Mouse (Mus musculus): ENCODE measurements at regions not wholly inside any gene's neighbourhood (a gene's known extent, or its start where the extent isn't known, plus 50 kb on each side); places are given as distances from the start of the nearest gene placed in this dataset.
"Not testable (repeated sequence)": the region's sequence is repeated elsewhere in the genome, so short reads cannot be mapped to it uniquely, and the experiment has no call there.

DNA sequence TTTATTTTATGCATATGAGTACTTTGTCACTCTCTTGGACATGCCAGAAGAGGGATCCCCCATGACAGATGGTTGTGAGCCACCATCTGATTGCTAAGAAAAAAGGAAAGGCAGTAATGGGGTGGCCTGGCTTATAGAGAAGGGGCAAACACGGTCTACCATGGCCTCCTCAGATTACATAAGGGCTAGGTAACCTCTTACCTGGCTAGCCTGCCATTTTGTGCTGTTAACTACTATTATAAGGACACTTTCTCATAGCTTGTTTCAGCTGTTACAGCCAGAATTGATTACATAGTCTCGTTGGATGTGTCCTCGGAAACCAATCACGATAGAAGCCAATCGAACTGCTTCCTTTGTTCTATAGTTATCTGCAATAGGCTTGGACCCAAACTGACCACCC is 60.9 kb upstream of the Gm14496 start:
- ATAC-seq (replicated peaks; ENCODE audit: low FRiP score, poor library complexity, severe bottlenecking): 0 out of 2 replicates have a peak, but pooled peaks have one; percentile 33

DNA sequence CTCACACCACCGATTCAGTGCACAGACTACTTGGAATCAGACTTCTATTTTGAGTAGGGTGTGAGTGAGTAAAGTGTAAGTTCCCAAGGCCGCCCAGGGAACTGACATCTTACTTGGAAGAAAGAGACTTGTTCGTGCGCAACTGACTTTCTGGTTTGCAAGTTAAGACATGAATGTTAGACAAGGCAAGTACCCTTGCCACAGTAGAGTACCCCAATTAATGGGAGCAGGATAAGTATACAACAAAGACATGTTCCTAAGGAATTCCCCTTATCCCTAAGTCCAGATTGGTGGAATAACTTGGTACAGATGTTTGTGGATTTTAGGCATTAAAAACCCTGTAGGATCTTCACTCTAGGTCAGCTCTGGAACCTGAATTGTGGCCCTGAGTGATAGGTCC is 60.4 kb upstream of the Gm14496 start:
- not testable (repeated sequence) for ATAC-seq (replicated peaks; ENCODE audit: low FRiP score, poor library complexity, severe bottlenecking)

DNA sequence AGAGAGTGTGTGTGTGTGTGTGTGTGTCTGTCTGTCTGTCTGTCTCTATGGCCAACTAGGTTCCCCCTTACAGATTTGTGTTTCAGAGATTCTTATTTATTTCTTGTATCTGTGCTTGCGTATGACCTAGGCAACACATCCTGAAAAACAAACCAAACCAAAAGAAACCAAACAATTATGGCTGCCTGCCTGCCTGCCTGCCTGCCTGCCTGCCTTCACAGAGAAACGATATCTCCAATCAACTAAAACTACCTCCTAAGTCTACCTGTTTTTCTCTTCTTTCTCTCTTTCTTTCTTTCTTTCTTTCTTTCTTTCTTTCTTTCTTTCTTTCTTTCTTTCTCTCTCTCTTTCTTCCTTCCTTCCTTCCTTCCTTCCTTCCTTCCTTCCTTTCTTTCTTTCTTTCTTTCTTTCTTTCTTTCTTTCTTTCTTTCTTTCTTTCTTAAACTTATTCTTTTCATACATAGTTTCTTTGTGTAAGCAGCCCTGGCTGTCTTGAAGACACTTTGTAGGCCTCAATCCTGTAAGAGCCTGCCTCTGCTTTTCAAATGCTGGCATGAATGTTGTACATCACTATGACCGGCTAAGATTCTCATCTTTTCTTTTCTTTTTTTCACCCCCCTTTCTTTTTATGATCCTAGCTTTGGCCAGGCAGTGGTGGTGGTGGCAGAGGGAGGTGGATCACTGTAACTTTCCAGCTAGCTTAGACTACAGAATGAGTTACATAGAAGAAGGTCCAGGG is 59.7 kb upstream of the Gm14496 start:
- peak; percentile 77 for ATAC-seq (replicated peaks; ENCODE audit: low FRiP score, poor library complexity, severe bottlenecking)

DNA sequence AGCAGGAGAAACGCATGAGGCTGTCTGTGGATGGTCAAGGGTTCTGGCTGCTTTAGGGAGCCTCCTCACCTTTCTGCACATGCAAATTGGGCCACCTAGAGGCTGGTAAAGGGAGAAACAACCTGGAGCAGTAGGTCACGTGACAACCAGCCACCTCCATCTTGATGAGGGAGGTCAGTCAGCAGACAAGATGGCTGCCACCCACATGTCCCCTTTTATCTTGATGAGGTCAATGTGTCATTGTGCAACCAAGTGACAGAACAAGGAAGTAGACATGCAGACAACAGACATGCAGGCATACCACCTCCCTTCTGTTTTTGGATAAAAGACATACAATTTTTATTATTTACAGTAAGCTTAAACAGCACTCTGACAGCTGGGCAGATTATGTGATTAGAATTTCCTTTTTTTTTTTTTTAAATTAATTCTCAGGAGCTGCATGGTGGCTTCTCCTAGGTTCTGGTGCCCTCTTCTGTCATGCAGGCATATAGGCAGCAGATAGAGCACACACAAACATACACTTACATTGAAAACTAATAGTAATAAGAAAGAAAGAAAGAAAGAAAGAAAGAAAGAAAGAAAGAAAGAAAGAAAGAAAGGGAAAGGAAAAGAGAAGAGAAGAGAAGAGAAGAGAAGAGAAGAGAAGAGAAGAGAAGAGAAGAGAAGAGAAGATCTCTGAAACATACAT is 58.9 kb upstream of the Gm14496 start:
- no peak for ATAC-seq (replicated peaks; ENCODE audit: low FRiP score, poor library complexity, severe bottlenecking)

All from erythroblast, adult 5-6 weeks (primary cell).